Mouse (Mus musculus) embryonic facial prominence, embryonic 12.5 days (tissue): ENCODE results near the gene Mxi1. TPM values are rescaled to one million over a fixed set of nuclear protein-coding genes. Genes with fewer than 3 reads are reported as not detected.
"Not testable (repeated sequence)": the region's sequence is repeated elsewhere in the genome, so short reads cannot be mapped to it uniquely, and the experiment has no call there.

Experiments used
- ATAC-seq: fragments of 200-750 bp; cut with Nextera tagmentation; 2 replicates; pipeline ENCODE4 v1.8.0; 2017; ENCODE audit not compliant: insufficient number of reproducible peaks, insufficient read depth, low FRiP score, low TSS enrichment
- H3K27ac ChIP-seq: fragments of 300-500 bp; sonication (generic); 2 replicates; pipeline ENCODE4 v1.5.1; 2016; ENCODE audit warnings: mild to moderate bottlenecking
- H3K27me3 ChIP-seq: fragments of 300-500 bp; sonication (generic); 2 replicates; pipeline ENCODE4 v1.6.1; 2016; ENCODE audit warnings: mild to moderate bottlenecking, moderate library complexity
- H3K36me3 ChIP-seq: fragments of 300-500 bp; sonication (generic); 2 replicates; pipeline ENCODE4 v1.6.1; 2016; ENCODE audit warnings: mild to moderate bottlenecking
- H3K4me1 ChIP-seq: fragments of 300-500 bp; sonication (generic); 2 replicates; pipeline ENCODE4 v1.6.1; 2016
- H3K4me2 ChIP-seq: fragments of 300-500 bp; sonication (generic); replicated peaks from 2 replicates; pipeline ENCODE4 v1.6.1; 2016; ENCODE audit warnings: mild to moderate bottlenecking, moderate library complexity
- H3K4me3 ChIP-seq: fragments of 300-500 bp; sonication (generic); 2 replicates; pipeline ENCODE4 v1.5.1; 2016; ENCODE audit warnings: mild to moderate bottlenecking
- H3K9ac ChIP-seq: fragments of 300-500 bp; sonication (generic); 2 replicates; pipeline ENCODE4 v1.6.1; 2016; ENCODE audit warnings: mild to moderate bottlenecking, moderate library complexity
- H3K9me3 ChIP-seq: fragments of 300-500 bp; sonication (generic); 2 replicates; pipeline ENCODE4 v1.6.1; 2016; ENCODE audit warnings: mild to moderate bottlenecking, moderate library complexity
- WGBS: fragments of 180-500 bp; shearing (Covaris S2); methylation state at CpG from one replicate; pipeline ENCODE4 v1.1.7; 2016; 5-methylcytosine and 5-hydroxymethylcytosine counted together
- polyA plus RNA-seq: library from polyadenylated mRNA; unstranded; fragments of >200 nt; fragmentation: Nextera tagmentation; extraction: Ambion mirVana; gene quantifications from 2 replicates; pipeline ENCODE4 v1.2.1, GENCODE M21; 2016

Mxi1 gene
- polyA plus RNA-seq, 1 experiment from 2014 or later, result 44.9 TPM

DNA sequence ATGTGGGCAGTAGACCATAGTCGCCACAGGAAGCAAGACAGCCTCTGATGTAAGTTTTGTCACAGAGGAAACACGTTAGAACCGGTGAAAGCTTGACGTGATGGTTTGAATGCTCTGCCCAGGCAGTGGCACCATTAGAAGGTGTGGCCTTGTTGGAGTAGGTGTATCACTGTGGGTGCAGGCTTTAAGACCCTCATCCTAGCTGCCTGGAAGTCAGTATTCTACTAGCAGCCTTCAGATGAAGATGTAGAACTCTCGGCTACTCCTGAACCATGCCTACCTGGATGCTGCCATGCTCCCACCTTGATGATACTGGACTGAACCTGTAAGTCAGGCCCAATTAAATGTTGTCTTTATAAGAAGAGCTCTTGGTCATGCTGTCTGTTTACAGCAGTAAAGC lies 85.5 kb downstream of the Mxi1 start:
- H3K9me3 ChIP-seq, H3K4me3 ChIP-seq, H3K4me2 ChIP-seq, H3K9ac ChIP-seq, H3K36me3 ChIP-seq, ATAC-seq, H3K27ac ChIP-seq, H3K27me3 ChIP-seq, H3K4me1 ChIP-seq: not testable (repeated sequence)
- 70% methylated on average over 5 of the region's 5 CpGs for WGBS

DNA sequence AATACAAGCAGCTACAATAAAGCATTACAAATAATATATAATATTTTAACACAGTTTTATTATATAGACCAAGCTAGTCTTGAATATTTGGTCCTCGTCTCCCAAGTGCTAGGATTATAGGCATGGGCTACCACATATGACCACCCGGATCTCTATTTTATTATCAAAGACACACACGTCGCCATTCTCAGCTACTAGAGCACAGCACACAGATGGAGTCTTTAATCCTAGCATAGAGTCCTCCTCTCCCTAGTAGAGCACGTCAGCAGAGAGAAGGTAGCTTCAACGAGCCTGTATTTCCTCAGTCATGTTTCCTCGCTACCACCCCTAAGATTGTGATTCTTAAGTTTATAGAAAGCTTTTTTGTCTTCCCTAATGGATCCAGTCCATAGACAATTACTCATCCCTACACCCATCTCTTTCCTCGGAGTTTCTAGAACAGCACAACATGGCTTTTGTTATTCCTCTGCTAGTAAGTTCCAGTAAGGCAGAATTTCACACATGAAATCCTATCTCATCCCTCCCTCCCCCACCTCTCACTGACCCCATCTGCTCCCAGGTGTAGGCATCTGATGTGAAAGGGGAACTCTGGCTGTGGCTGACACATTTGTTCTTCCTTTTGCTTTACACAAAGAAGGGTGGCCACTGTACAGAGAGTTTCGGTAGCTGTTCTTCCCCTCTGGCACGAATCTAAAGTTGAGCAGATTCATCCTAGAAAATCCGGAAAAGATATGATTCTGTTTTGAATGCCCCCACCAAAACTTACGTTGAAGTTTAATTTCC lies 87.3 kb downstream of the Mxi1 start:
- WGBS, result 76% methylated on average over 12 of the region's 12 CpGs
- H3K36me3 ChIP-seq, result no peaks in the 10 kb centered on the region
- H3K4me2 ChIP-seq, result no peak overlapping the region
- no peak for ATAC-seq
- no peak overlapping the region for H3K27ac ChIP-seq
- no peak overlapping the region for H3K9ac ChIP-seq
- no peak overlapping the region for H3K4me3 ChIP-seq
- H3K9me3 ChIP-seq, result no peaks in the 10 kb centered on the region
- H3K27me3 ChIP-seq, result no peaks in the 10 kb centered on the region
- H3K4me1 ChIP-seq, result no peaks in the 10 kb centered on the region

DNA sequence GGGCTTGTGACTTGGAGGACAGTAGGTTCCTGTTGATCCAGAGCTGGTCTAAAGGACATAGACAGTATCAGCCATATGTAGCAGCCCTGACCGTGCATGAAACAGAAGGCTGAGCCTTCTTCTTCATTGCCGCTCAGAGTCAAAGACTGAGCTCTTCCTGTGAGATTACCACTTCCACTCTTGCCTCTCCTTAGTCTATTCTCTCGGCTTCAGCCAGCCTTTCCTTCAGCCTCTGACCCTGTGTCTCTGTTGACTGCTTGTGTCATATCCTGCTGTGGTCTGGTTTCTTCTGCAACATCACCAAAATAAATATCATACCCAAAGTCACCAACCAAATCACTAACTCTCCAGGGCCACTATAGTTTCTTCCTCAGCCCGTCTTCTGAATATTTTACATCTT lies 88.9 kb downstream of the Mxi1 start:
- ATAC-seq, result no peak
- no peaks in the 10 kb centered on the region for H3K4me1 ChIP-seq
- WGBS, result 86% methylated on average over 4 of the region's 4 CpGs

DNA sequence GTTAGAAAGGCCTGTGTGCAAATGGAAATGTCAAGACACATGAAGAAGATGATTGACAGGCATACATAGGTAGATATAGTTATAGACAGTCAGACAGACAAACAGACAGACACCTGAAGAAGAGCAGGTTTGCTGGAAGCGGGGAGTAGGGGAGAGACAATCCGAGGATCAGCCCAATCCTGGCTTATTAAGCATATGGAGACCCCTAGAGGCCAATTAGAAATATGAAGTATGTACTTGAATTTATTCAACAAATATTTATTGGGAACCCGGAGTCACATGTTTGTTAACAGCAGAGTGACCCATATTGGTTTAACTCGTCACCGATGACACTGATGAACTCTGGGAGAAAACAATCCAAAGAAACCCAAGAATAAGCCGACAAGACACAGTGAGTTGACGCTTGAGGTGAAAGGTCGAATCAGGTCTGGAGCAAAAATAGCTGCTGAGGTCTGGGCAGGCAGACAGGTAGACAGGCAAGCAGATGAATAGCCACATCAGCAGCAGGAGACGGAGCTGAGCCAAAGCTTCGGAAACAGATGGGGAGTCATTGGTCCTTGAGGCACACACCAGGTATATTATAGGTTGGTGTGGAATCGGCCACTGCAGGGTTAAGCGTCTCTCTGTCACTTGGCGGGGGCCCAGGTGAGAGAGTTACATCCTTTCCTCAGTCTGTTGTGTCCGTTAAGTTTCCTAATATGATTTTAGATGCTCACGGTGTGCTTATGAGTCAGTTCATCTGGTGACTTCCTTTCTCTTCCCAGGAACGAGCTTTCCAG lies 90.2 kb downstream of the Mxi1 start:
- no peaks in the 10 kb centered on the region for H3K9me3 ChIP-seq
- no peak overlapping the region for H3K4me2 ChIP-seq
- WGBS, result 85% methylated on average over 16 of the region's 16 CpGs
- H3K36me3 ChIP-seq, result no peaks in the 10 kb centered on the region
- no peak for ATAC-seq
- no peak overlapping the region for H3K4me3 ChIP-seq
- no peak overlapping the region for H3K9ac ChIP-seq
- H3K4me1 ChIP-seq, result no peaks in the 10 kb centered on the region
- no peaks in the 10 kb centered on the region for H3K27me3 ChIP-seq
- H3K27ac ChIP-seq, result no peak overlapping the region

More for the DNA sequence above, 88.9 kb downstream of the Mxi1 start:
- Histone ChIP-seq H3K9me3 (no peaks in the 10 kb centered on the region), H3K36me3 (no peaks in the 10 kb centered on the region), H3K9ac (no peak overlapping the region), H3K4me3 (no peak overlapping the region), H3K27ac (no peak overlapping the region), H3K27me3 (no peaks in the 10 kb centered on the region), H3K4me2 (no peak overlapping the region)

DNA sequence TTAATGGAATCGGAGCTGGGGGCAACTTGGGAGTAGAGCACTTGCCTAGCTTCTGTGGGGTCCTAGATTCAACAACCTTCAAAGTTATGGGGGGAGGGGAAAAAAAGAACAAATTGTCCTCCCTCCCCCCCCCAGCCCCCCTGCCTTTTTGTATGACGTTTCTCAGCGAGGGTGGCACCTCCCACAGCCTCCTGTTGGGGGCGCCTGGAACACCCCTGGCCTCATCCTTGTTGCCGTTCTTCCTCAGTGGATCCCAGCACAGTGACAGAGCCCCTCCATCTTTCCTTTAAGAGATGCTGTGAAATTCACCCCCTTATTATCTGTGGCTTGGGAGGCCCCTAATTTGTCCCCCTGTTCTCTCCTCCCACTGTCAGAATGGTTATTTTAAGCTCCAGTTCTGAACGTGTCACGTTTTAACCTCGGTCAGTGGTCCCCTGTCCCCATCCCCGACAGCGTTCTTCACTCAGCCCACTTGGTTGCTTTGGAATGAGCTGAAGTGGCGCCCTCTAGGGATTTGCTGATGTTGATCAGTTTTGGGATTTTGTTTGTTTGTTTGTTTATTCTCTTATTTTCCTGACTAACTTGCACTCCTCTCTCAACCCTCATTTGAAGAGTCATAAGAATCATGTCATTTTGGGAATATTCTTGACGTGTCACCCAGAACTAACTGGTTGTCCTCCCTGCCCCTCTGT lies 92.6 kb downstream of the Mxi1 start:
- 48% methylated on average over 12 of the region's 12 CpGs for WGBS
- Histone ChIP-seq H3K36me3 (no peaks in the 10 kb centered on the region), H3K4me3 (no peak overlapping the region), H3K4me2 (no peak overlapping the region), H3K9ac (no peak overlapping the region), H3K4me1 (no peaks in the 10 kb centered on the region), H3K9me3 (no peaks in the 10 kb centered on the region), H3K27ac (no peak overlapping the region), H3K27me3 (no peaks in the 10 kb centered on the region)
- no peak for ATAC-seq

DNA sequence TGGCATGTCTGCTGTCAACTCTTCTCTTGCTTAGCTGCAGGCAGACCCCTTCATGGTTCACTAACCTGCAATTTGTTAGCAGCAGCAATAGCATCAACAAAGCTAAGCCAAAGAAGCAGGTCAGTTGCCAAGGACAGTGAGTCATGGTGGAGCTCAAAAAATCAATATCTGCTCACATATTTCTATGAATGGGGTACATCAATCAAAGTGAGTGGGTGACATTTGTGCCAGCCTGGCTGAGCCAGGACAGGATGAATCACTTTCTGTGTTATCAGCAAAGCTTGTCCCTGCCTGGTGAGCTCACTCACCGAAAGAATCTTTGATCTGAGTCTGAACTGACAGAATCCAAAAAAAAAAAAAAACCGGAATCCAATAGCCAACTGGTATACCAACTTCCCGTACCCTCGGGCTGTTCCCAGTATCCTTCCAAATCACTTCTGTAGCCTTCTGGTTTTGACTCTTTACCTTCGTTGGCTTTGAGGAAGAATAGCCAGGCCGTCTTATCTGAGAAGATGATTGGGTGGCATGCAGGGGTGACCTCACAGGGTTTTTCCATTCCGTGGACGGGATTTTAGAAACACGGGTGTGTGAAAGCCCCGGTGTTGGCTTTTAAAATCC lies 94.0 kb downstream of the Mxi1 start:
- no peak for ATAC-seq
- 90% methylated on average over 10 of the region's 10 CpGs for WGBS
- Histone ChIP-seq H3K4me3 (no peak overlapping the region), H3K9ac (no peak overlapping the region), H3K27me3 (no peaks in the 10 kb centered on the region), H3K4me1 (no peaks in the 10 kb centered on the region), H3K36me3 (no peaks in the 10 kb centered on the region), H3K27ac (no peak overlapping the region), H3K4me2 (no peak overlapping the region), H3K9me3 (no peaks in the 10 kb centered on the region)

DNA sequence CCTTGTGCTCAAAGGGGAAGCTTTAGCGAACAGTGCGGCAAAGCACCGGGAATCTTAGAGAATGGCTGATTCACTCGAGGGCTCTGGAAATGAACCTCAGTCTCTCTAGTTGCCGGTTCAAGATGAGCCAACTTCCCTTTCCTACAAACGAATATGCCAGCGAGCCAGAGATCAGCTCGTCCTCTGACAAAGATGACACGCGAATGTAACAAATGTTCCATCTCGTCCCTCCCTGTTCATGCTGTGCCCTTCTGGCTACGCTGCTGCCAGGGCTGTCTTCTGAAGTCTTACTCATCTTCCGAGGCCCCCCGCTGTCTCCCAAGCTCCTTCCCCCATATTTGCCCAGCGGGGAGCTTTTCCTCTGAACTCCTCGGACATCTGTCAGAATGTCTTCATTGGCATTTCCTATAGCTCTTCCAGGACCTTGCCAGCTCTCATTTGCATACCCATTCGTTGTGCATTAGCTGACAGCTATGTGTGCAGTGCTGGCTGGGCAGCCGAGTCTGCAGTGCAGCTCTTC lies 94.6 kb downstream of the Mxi1 start:
- H3K9me3 ChIP-seq, result no peaks in the 10 kb centered on the region
- 84% methylated on average over 18 of the region's 18 CpGs for WGBS
- H3K4me3 ChIP-seq, result no peak overlapping the region
- no peak overlapping the region for H3K4me2 ChIP-seq
- no peaks in the 10 kb centered on the region for H3K36me3 ChIP-seq
- no peak for ATAC-seq
- H3K27ac ChIP-seq, result no peak overlapping the region
- H3K4me1 ChIP-seq, result 0 out of 2 replicates have a peak, but pooled peaks cover 1% of the 10 kb centered on the region
- no peaks in the 10 kb centered on the region for H3K27me3 ChIP-seq
- no peak overlapping the region for H3K9ac ChIP-seq

DNA sequence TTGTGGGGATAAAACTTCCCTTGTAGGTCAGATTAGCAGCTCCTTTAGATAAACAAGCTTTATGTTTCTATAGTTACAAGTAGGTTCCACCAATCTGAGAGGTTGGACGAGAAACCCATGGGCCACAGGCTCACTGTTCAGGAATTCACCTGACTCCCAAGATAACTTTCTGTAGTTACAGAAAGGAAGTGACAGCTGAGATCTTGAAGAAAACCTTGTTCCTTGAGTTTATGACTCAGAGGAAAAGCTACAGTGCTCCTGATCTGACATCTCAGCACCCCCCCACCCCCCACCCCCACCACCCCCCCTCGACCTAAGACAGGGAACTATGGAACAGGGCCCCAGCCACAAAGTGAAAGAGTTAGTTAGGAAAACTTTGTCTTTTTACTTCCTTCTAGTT lies 95.5 kb downstream of the Mxi1 start:
- Histone ChIP-seq H3K4me3 (no peak overlapping the region), H3K9me3 (no peaks in the 10 kb centered on the region), H3K9ac (no peak overlapping the region), H3K27me3 (no peaks in the 10 kb centered on the region), H3K36me3 (no peaks in the 10 kb centered on the region), H3K27ac (no peak overlapping the region), H3K4me1 (0 out of 2 replicates have a peak, but pooled peaks cover 5% of the 10 kb centered on the region), H3K4me2 (no peak overlapping the region)
- ATAC-seq, result no peak
- 47% methylated on average over 2 of the region's 2 CpGs for WGBS

DNA sequence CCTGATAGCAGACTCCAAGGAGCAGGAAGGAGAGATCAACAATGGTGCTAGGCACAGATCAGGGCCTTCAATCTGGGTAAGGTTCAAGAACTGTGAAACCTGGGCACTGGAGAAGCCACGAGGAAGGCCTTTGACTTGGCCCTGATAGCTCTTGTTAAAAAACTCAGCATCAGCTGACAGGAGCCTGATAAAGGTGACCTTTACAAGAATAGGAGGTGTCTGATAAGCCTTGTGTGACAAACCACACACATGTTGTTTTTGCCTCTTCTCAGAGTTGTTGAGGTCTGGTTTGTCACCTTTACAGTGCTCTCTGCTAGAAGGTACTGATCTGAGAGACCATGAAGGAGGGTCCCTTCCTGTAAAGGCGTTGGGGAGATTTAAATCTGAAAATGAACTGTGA lies 97.0 kb downstream of the Mxi1 start:
- H3K4me2 ChIP-seq, result no peak overlapping the region
- H3K36me3 ChIP-seq, result no peaks in the 10 kb centered on the region
- no peak overlapping the region for H3K9ac ChIP-seq
- no peak for ATAC-seq
- no peak overlapping the region for H3K27ac ChIP-seq
- H3K4me3 ChIP-seq, result no peak overlapping the region
- H3K4me1 ChIP-seq, result peaks cover 13% of the 10 kb centered on the region
- no peaks in the 10 kb centered on the region for H3K27me3 ChIP-seq
- WGBS, result 84% methylated on average over 2 of the region's 2 CpGs
- no peaks in the 10 kb centered on the region for H3K9me3 ChIP-seq

DNA sequence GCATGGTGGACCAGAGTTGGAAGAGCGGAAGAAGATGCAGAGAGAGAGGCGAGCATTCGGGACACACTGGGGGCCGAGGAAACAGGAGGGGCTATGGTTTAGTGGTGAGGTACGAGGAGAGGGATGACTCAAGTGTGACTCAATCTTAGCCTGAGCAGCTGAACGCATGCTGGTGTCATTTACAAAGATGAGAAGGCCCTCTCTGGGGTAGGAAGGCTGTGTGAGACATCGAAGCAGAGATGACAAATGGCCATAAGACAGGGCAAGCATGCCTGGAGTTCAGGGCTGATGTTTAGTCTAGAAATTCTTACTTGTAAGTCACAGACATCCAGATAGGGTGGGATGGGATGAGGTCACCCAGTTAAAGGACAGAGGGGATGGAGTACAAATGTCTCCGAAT lies 98.1 kb downstream of the Mxi1 start:
- Histone ChIP-seq H3K36me3 (no peaks in the 10 kb centered on the region), H3K4me1 (peaks cover 17% of the 10 kb centered on the region), H3K27ac (no peak overlapping the region), H3K9me3 (no peaks in the 10 kb centered on the region), H3K4me3 (no peak overlapping the region), H3K27me3 (no peaks in the 10 kb centered on the region), H3K4me2 (no peak overlapping the region), H3K9ac (no peak overlapping the region)
- 87% methylated on average over 8 of the region's 8 CpGs for WGBS
- no peak for ATAC-seq

DNA sequence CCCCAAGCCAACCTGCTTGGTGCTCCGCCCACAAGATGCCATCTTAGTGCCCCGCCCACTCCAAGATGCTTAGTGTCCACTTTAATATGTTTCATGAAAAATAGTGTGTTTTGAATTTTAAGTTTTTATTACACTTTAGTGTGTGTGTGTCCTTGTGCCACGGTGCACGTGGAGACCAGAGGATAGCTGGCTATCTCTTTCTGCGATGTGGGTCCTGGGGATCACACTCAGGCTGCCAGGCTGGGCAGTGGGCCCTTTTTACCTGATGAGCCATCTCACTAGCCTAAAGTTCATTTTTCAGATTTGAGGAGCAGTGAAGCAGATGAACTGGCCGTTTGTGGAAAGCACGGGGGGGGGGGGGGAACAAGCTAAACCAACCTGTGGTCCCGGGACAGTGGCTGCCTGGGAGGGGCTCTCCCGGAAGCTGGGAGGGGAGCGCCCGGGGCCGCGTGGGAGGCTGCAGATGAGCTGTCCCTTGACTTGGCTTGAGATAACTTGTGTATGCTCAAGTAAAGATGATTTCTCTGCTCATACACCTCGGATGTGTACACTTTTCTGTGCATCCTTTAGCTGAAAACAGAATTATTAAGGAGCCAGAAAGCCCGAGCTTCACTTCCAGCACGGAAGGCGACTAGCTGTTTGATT lies 99.5 kb downstream of the Mxi1 start:
- Histone ChIP-seq H3K4me3 (no peak overlapping the region), H3K27me3 (no peaks in the 10 kb centered on the region), H3K27ac (no peak overlapping the region), H3K9ac (peak overlapping the region; percentile 10; the same call in 1 of the 2 replicates), H3K9me3 (no peaks in the 10 kb centered on the region), H3K4me2 (peak overlapping the region; percentile 7; the same call in 1 of the 2 replicates), H3K36me3 (no peaks in the 10 kb centered on the region), H3K4me1 (peaks cover 17% of the 10 kb centered on the region)
- no peak for ATAC-seq
- WGBS, result 52% methylated on average over 17 of the region's 17 CpGs
